Mouse (Mus musculus) cortical plate, adult 2 months (tissue): ENCODE data around the gene Ciita.

ENCODE experiments used
- CTCF ChIP-seq: fragments of 200-500 bp; IDR thresholded peaks from 2 replicates; pipeline ENCODE4 v1.5.1; 2011; ENCODE audit warnings: mild to moderate bottlenecking, control low read depth, low read length; ENCODE audit not compliant: insufficient read depth; ENCODE audit errors: extremely low read depth
- POLR2A ChIP-seq: fragments of 200-500 bp; IDR thresholded peaks from 2 replicates; pipeline ENCODE4 v1.6.1; 2011; ENCODE audit warnings: mild to moderate bottlenecking, low read length, control low read depth; ENCODE audit not compliant: insufficient read depth; ENCODE audit errors: extremely low read depth

- no peak for TF ChIP-seq CTCF
- TF ChIP-seq POLR2A = no peak
Measured at GRCm38 (mm10) chr16:10486993-10487392, 7.1 kb downstream of the Ciita start.
